Mouse (Mus musculus): ENCODE measurements around the gene Rnf182. TPM values are rescaled to one million over a fixed set of nuclear protein-coding genes. Genes with fewer than 3 reads are reported as not detected.

The Rnf182 gene
- polyA plus RNA-seq, 1 experiment: 0.18 TPM

- Histone ChIP-seq H3K4me1 (replicated peaks; ENCODE audit: control insufficient read depth, insufficient read depth, low read length) (peaks cover 3% of the 10 kb centered on the region), H3K27me3 (ENCODE audit: control insufficient read depth, insufficient read depth, low read length) (no peaks in the 10 kb centered on the region), H3K27ac (ENCODE audit: control insufficient read depth, insufficient read depth, low read length) (no peak overlapping the region), H3K36me3 (ENCODE audit: control insufficient read depth, insufficient read depth, low read length) (no peaks in the 10 kb centered on the region), H3K4me3 (ENCODE audit: control insufficient read depth, insufficient read depth, low read length) (no peak overlapping the region)
- no peak for DNase-seq
- WGBS: 92% methylated on average over 7 of the region's 7 CpGs
- TF ChIP-seq POLR2A (IDR thresholded peaks at IDR 0.05; ENCODE audit: control insufficient read depth, extremely low read depth, insufficient read depth, low read length, poor library complexity) (no peak), CTCF (IDR thresholded peaks at IDR 0.05; ENCODE audit: borderline replicate concordance, control insufficient read depth, extremely low read depth, insufficient read depth, low read length, poor library complexity) (no peak)
These were observed 89.1 kb downstream of the Rnf182 start for GRCm38 (mm10) chr13:43704533-43705116.

- Histone ChIP-seq H3K27ac (ENCODE audit: control insufficient read depth, insufficient read depth, low read length) (no peak overlapping the region), H3K27me3 (ENCODE audit: control insufficient read depth, insufficient read depth, low read length) (no peaks in the 10 kb centered on the region), H3K4me3 (ENCODE audit: control insufficient read depth, insufficient read depth, low read length) (no peak overlapping the region), H3K4me1 (replicated peaks; ENCODE audit: control insufficient read depth, insufficient read depth, low read length) (no peaks in the 10 kb centered on the region), H3K36me3 (ENCODE audit: control insufficient read depth, insufficient read depth, low read length) (no peaks in the 10 kb centered on the region)
- no peak for DNase-seq
- WGBS: 83% methylated on average over 4 of the region's 4 CpGs
- TF ChIP-seq CTCF (IDR thresholded peaks at IDR 0.05; ENCODE audit: borderline replicate concordance, control insufficient read depth, extremely low read depth, insufficient read depth, low read length, poor library complexity): no peak
These were observed 90.9 kb downstream of the Rnf182 start for GRCm38 (mm10) chr13:43706387-43706786.

- no peak overlapping the region for H3K4me3 ChIP-seq (ENCODE audit: control insufficient read depth, insufficient read depth, low read length)
- TF ChIP-seq CTCF (IDR thresholded peaks at IDR 0.05; ENCODE audit: borderline replicate concordance, control insufficient read depth, extremely low read depth, insufficient read depth, low read length, poor library complexity): no peak
- no peak for TF ChIP-seq POLR2A (IDR thresholded peaks at IDR 0.05; ENCODE audit: control insufficient read depth, extremely low read depth, insufficient read depth, low read length, poor library complexity)
- WGBS: 95% methylated on average over 3 of the region's 3 CpGs
- no peak overlapping the region for H3K27ac ChIP-seq (ENCODE audit: control insufficient read depth, insufficient read depth, low read length)
- H3K27me3 ChIP-seq (ENCODE audit: control insufficient read depth, insufficient read depth, low read length): no peaks in the 10 kb centered on the region
- H3K4me1 ChIP-seq (replicated peaks; ENCODE audit: control insufficient read depth, insufficient read depth, low read length): no peaks in the 10 kb centered on the region
- no peak for DNase-seq
- no peaks in the 10 kb centered on the region for H3K36me3 ChIP-seq (ENCODE audit: control insufficient read depth, insufficient read depth, low read length)
These were observed 94.0 kb downstream of the Rnf182 start for GRCm38 (mm10) chr13:43709529-43709928.

GRCm38 (mm10) chr13:43711708-43712314 lies 96.3 kb downstream of the Rnf182 start:
- WGBS: 86% methylated on average over 7 of the region's 7 CpGs
- H3K27me3 ChIP-seq (ENCODE audit: control insufficient read depth, insufficient read depth, low read length): no peaks in the 10 kb centered on the region
- TF ChIP-seq CTCF (IDR thresholded peaks at IDR 0.05; ENCODE audit: borderline replicate concordance, control insufficient read depth, extremely low read depth, insufficient read depth, low read length, poor library complexity): no peak
- TF ChIP-seq POLR2A (IDR thresholded peaks at IDR 0.05; ENCODE audit: control insufficient read depth, extremely low read depth, insufficient read depth, low read length, poor library complexity): no peak
- H3K36me3 ChIP-seq (ENCODE audit: control insufficient read depth, insufficient read depth, low read length): no peaks in the 10 kb centered on the region
- no peak overlapping the region for H3K27ac ChIP-seq (ENCODE audit: control insufficient read depth, insufficient read depth, low read length)
- H3K4me3 ChIP-seq (ENCODE audit: control insufficient read depth, insufficient read depth, low read length): no peak overlapping the region
- H3K4me1 ChIP-seq (replicated peaks; ENCODE audit: control insufficient read depth, insufficient read depth, low read length): no peaks in the 10 kb centered on the region
- no peak for DNase-seq

GRCm38 (mm10) chr13:43714741-43715140 lies 99.2 kb downstream of the Rnf182 start:
- Histone ChIP-seq H3K27me3 (ENCODE audit: control insufficient read depth, insufficient read depth, low read length) (no peaks in the 10 kb centered on the region), H3K4me1 (replicated peaks; ENCODE audit: control insufficient read depth, insufficient read depth, low read length) (no peaks in the 10 kb centered on the region), H3K4me3 (ENCODE audit: control insufficient read depth, insufficient read depth, low read length) (no peak overlapping the region), H3K27ac (ENCODE audit: control insufficient read depth, insufficient read depth, low read length) (no peak overlapping the region), H3K36me3 (ENCODE audit: control insufficient read depth, insufficient read depth, low read length) (no peaks in the 10 kb centered on the region)
- 96% methylated on average over 6 of the region's 6 CpGs for WGBS
- TF ChIP-seq POLR2A (IDR thresholded peaks at IDR 0.05; ENCODE audit: control insufficient read depth, extremely low read depth, insufficient read depth, low read length, poor library complexity): no peak
- TF ChIP-seq CTCF (IDR thresholded peaks at IDR 0.05; ENCODE audit: borderline replicate concordance, control insufficient read depth, extremely low read depth, insufficient read depth, low read length, poor library complexity): no peak
- no peak for DNase-seq

GRCm38 (mm10) chr13:43715466-43715865 lies 100.0 kb downstream of the Rnf182 start:
- H3K4me1 ChIP-seq (replicated peaks; ENCODE audit: control insufficient read depth, insufficient read depth, low read length): no peaks in the 10 kb centered on the region
- no peak overlapping the region for H3K4me3 ChIP-seq (ENCODE audit: control insufficient read depth, insufficient read depth, low read length)
- no peak for DNase-seq
- no peaks in the 10 kb centered on the region for H3K36me3 ChIP-seq (ENCODE audit: control insufficient read depth, insufficient read depth, low read length)
- 90% methylated on average over 5 of the region's 5 CpGs for WGBS
- H3K27ac ChIP-seq (ENCODE audit: control insufficient read depth, insufficient read depth, low read length): no peak overlapping the region
- no peak for TF ChIP-seq POLR2A (IDR thresholded peaks at IDR 0.05; ENCODE audit: control insufficient read depth, extremely low read depth, insufficient read depth, low read length, poor library complexity)
- TF ChIP-seq CTCF (IDR thresholded peaks at IDR 0.05; ENCODE audit: borderline replicate concordance, control insufficient read depth, extremely low read depth, insufficient read depth, low read length, poor library complexity): no peak
- no peaks in the 10 kb centered on the region for H3K27me3 ChIP-seq (ENCODE audit: control insufficient read depth, insufficient read depth, low read length)
